Mouse (Mus musculus) liver, embryonic 14.5 days (tissue): ENCODE data around the gene Magi3. TPM values are rescaled to one million over a fixed set of nuclear protein-coding genes. Genes with fewer than 3 reads are reported as not detected.
A peak's percentile ranks its signal among the peaks of the same experiment; 100 is the strongest.

Experiments used
- ATAC-seq: fragments of 200-750 bp; cut with Nextera tagmentation; 2 replicates; pipeline ENCODE4 v1.8.0; 2017; ENCODE audit warnings: moderate number of reproducible peaks, mild to moderate bottlenecking, moderate library complexity; ENCODE audit not compliant: insufficient read depth
- DNase-seq, 3 experiments: peaks; one replicate each; pipeline ENCODE4 v3.0.0-alpha.2; 2012 to 2013; ENCODE audit warnings: low read depth in 3 of 3, low spot score in 3 of 3
- H3K27ac ChIP-seq: fragments of 300-500 bp; sonication (generic); 2 replicates; pipeline ENCODE4 v1.5.1; 2014; ENCODE audit warnings: moderate library complexity, mild to moderate bottlenecking, control low read depth, inconsistent platforms
- H3K27me3 ChIP-seq: fragments of 300-500 bp; sonication (generic); 2 replicates; pipeline ENCODE4 v1.6.1; 2014; ENCODE audit warnings: mild to moderate bottlenecking, low read length, moderate library complexity; ENCODE audit not compliant: control insufficient read depth, insufficient read depth
- H3K36me3 ChIP-seq: fragments of 300-500 bp; sonication (generic); replicated peaks from 2 replicates; pipeline ENCODE4 v1.6.1; 2014; ENCODE audit warnings: low read depth; ENCODE audit not compliant: control insufficient read depth, insufficient read depth
- H3K4me1 ChIP-seq, 2 experiments: fragments of 200-500 bp in 1 of 2; fragments of 300-500 bp in 1 of 2; sonication (generic) in 1 of 2; replicated peaks; 2 replicates each; pipeline ENCODE4 v1.6.1; 2012 to 2014; ENCODE audit warnings: antibody characterized with exemption in 1 of 2, inconsistent platforms in 1 of 2, low read length in 1 of 2; ENCODE audit not compliant: control insufficient read depth in 2 of 2, insufficient read depth in 2 of 2
- H3K4me2 ChIP-seq: fragments of 300-500 bp; sonication (generic); 2 replicates; pipeline ENCODE4 v1.6.1; 2014; ENCODE audit warnings: low read depth, mild to moderate bottlenecking, control low read depth, moderate library complexity
- H3K4me3 ChIP-seq, 2 experiments: fragments of 200-500 bp in 1 of 2; fragments of 300-500 bp in 1 of 2; sonication (generic) in 1 of 2; 2 replicates each; pipeline ENCODE4 v1.5.1; 2012 to 2014; ENCODE audit warnings: low read depth in 2 of 2, low read length in 2 of 2, mild to moderate bottlenecking in 2 of 2, control low read depth in 1 of 2, inconsistent platforms in 1 of 2, moderate library complexity in 1 of 2; ENCODE audit not compliant: insufficient read depth in 1 of 2
- H3K9ac ChIP-seq: fragments of 300-500 bp; sonication (generic); replicated peaks from 2 replicates; pipeline ENCODE4 v1.6.1; 2014; ENCODE audit warnings: mild to moderate bottlenecking, control low read depth, moderate library complexity
- H3K9me3 ChIP-seq: fragments of 300-500 bp; sonication (generic); 2 replicates; pipeline ENCODE4 v1.6.1; 2016; ENCODE audit warnings: low read length, mixed read lengths; ENCODE audit not compliant: control insufficient read depth
- CTCF ChIP-seq: IDR thresholded peaks from 2 replicates; pipeline ENCODE4 v1.5.1; 2016; ENCODE audit warnings: antibody characterized with exemption, low read depth, control low read depth
- EP300 ChIP-seq: IDR thresholded peaks from 2 replicates; pipeline ENCODE4 v1.6.1; 2016; ENCODE audit warnings: antibody characterized with exemption, low read depth
- WGBS: fragments of 180-500 bp; shearing (Covaris S2); extraction: QIAGEN DNeasy Blood & Tissue Kit; methylation state at CpG from one replicate; pipeline ENCODE4 v1.1.7; 2014; ENCODE audit not compliant: insufficient replicate concordance; 5-methylcytosine and 5-hydroxymethylcytosine counted together
- polyA plus RNA-seq, 2 experiments: library from polyadenylated mRNA; depleted of rRNA in 1 of 2; stranded (reverse) in 1 of 2; unstranded in 1 of 2; fragments of >200 nt; fragmentation: Nextera tagmentation in 1 of 2; extraction: Ambion mirVana in 1 of 2; gene quantifications; 2 replicates each; pipeline versions ENCODE4 v1.2.1 to v1.2.3; 2012 to 2014

The Magi3 gene
- polyA plus RNA-seq, 2 experiments = 1.3 to 2.1 TPM

- whole genome bisulfite sequencing = 57% methylated on average over 3 of the region's 3 CpGs
- ATAC-seq (no peak), DNase-seq (no peak)
- TF ChIP-seq CTCF = no peak
- no peak for TF ChIP-seq EP300
- Histone ChIP-seq H3K27ac (no peak overlapping the region), H3K27me3 (no peaks in the 10 kb centered on the region), H3K36me3 (no peaks in the 10 kb centered on the region), H3K9ac (no peak overlapping the region), H3K4me2 (no peak overlapping the region), H3K4me3 (no peak overlapping the region), H3K9me3 (no peaks in the 10 kb centered on the region), H3K4me1 (0 out of 4 replicates have a peak, but pooled peaks cover 0 to under 1% of the 10 kb centered on the region in 2 experiments)
Observed at GRCm38 (mm10) chr3:104026938-104027337, 193.2 kb downstream of the Magi3 start.

- ATAC-seq (no peak), DNase-seq (no peak)
- no peaks in the 10 kb centered on the region for H3K4me1 ChIP-seq
- TF ChIP-seq CTCF (no peak), EP300 (no peak)
- peaks cover 4% of the 10 kb centered on the region for H3K36me3 ChIP-seq
- H3K4me3 ChIP-seq = no peak overlapping the region
- no peak overlapping the region for H3K27ac ChIP-seq
- H3K4me2 ChIP-seq = no peak overlapping the region
- H3K9ac ChIP-seq = no peak overlapping the region
- no peaks in the 10 kb centered on the region for H3K9me3 ChIP-seq
- WGBS = 80% methylated on average over 12 of the region's 12 CpGs
- H3K27me3 ChIP-seq = no peaks in the 10 kb centered on the region
Observed at GRCm38 (mm10) chr3:104020101-104020500, 200.1 kb downstream of the Magi3 start.

- H3K9me3 ChIP-seq = no peaks in the 10 kb centered on the region
- TF ChIP-seq EP300 (no peak), CTCF (no peak; the same call in 1 of the 2 replicates)
- H3K27me3 ChIP-seq = no peaks in the 10 kb centered on the region
- H3K9ac ChIP-seq = no peak overlapping the region
- H3K4me2 ChIP-seq = no peak overlapping the region
- peak in 1 of 3 experiments; percentile 1 for DNase-seq
- WGBS = 50% methylated on average over 4 of the region's 4 CpGs
- no peak for ATAC-seq
- H3K36me3 ChIP-seq = peaks cover 4% of the 10 kb centered on the region
- H3K4me3 ChIP-seq = no peak overlapping the region
- no peak overlapping the region for H3K27ac ChIP-seq
- no peaks in the 10 kb centered on the region for H3K4me1 ChIP-seq
Observed at GRCm38 (mm10) chr3:104019453-104019852, 200.7 kb downstream of the Magi3 start.

- Histone ChIP-seq H3K36me3 (peaks cover 4% of the 10 kb centered on the region), H3K4me2 (no peak overlapping the region), H3K27ac (no peak overlapping the region), H3K9me3 (no peaks in the 10 kb centered on the region), H3K27me3 (no peaks in the 10 kb centered on the region), H3K9ac (no peak overlapping the region), H3K4me1 (no peaks in the 10 kb centered on the region), H3K4me3 (no peak overlapping the region)
- ATAC-seq (no peak), DNase-seq (no peak)
- WGBS = 79% methylated on average over 3 of the region's 3 CpGs
- no peak for TF ChIP-seq CTCF
- TF ChIP-seq EP300 = no peak
Observed at GRCm38 (mm10) chr3:104017931-104018330, 202.2 kb downstream of the Magi3 start.

GRCm38 (mm10) chr3:104011972-104012371 is 208.2 kb downstream of the Magi3 start:
- TF ChIP-seq EP300 = no peak
- TF ChIP-seq CTCF = no peak
- Histone ChIP-seq H3K4me3 (no peak overlapping the region), H3K36me3 (peaks cover 4% of the 10 kb centered on the region), H3K4me2 (no peak overlapping the region), H3K27ac (no peak overlapping the region), H3K9me3 (no peaks in the 10 kb centered on the region), H3K27me3 (no peaks in the 10 kb centered on the region), H3K4me1 (no peaks in the 10 kb centered on the region), H3K9ac (no peak overlapping the region)
- WGBS = 44% methylated on average over 2 of the region's 2 CpGs
- DNase-seq (no peak), ATAC-seq (no peak)
